Mouse (Mus musculus): ENCODE measurements at regions not wholly inside any gene's neighbourhood (a gene's known extent, or its start where the extent isn't known, plus 50 kb on each side); places are given as distances from the start of the nearest gene placed in this dataset.

- no peak for DNase-seq (ENCODE audit: low spot score in 2 of 2)
Observed at GRCm38 (mm10) chr4:152936614-152937013, 458.9 kb upstream of the Kcnab2 start.

- DNase-seq (ENCODE audit: low spot score in 2 of 2): no peak
Observed at GRCm38 (mm10) chr4:152935484-152935883, 457.8 kb upstream of the Kcnab2 start.

- no peak for DNase-seq (ENCODE audit: low spot score in 2 of 2)
Observed at GRCm38 (mm10) chr4:152928422-152928985, 450.8 kb upstream of the Kcnab2 start.

- no peak for DNase-seq (ENCODE audit: low spot score in 2 of 2)
Observed at GRCm38 (mm10) chr4:152920261-152920660, 442.6 kb upstream of the Kcnab2 start.

GRCm38 (mm10) chr4:152919851-152920250 is 442.2 kb upstream of the Kcnab2 start:
- no peak for DNase-seq (ENCODE audit: low spot score in 2 of 2)

- no peak for DNase-seq (ENCODE audit: low spot score in 2 of 2)
Observed at GRCm38 (mm10) chr4:152916576-152916975, 438.9 kb upstream of the Kcnab2 start.

- DNase-seq (ENCODE audit: low spot score in 2 of 2): no peak
Observed at GRCm38 (mm10) chr4:152913497-152913896, 435.8 kb upstream of the Kcnab2 start.

GRCm38 (mm10) chr4:152912846-152913245 is 435.2 kb upstream of the Kcnab2 start:
- DNase-seq (ENCODE audit: low spot score in 2 of 2): no peak

- peak in 1 of 2 experiments; percentile 6 for DNase-seq (ENCODE audit: low spot score in 2 of 2)
Observed at GRCm38 (mm10) chr4:152908235-152908634, 430.6 kb upstream of the Kcnab2 start.

- no peak for DNase-seq (ENCODE audit: low spot score in 2 of 2)
Observed at GRCm38 (mm10) chr4:152902851-152903250, 425.2 kb upstream of the Kcnab2 start.

GRCm38 (mm10) chr4:152900049-152900448 is 422.4 kb upstream of the Kcnab2 start:
- DNase-seq (ENCODE audit: low spot score in 2 of 2): no peak

GRCm38 (mm10) chr4:152895076-152895475 is 417.4 kb upstream of the Kcnab2 start:
- DNase-seq (ENCODE audit: low spot score in 2 of 2): no peak

- DNase-seq (ENCODE audit: low spot score in 2 of 2): no peak
Observed at GRCm38 (mm10) chr4:152892997-152893396, 415.3 kb upstream of the Kcnab2 start.

- no peak for DNase-seq (ENCODE audit: low spot score in 2 of 2)
Observed at GRCm38 (mm10) chr4:152889211-152889610, 411.5 kb upstream of the Kcnab2 start.

GRCm38 (mm10) chr4:152888306-152888705 is 410.6 kb upstream of the Kcnab2 start:
- DNase-seq (ENCODE audit: low spot score in 2 of 2): no peak

GRCm38 (mm10) chr4:152886773-152887172 is 409.1 kb upstream of the Kcnab2 start:
- no peak for DNase-seq (ENCODE audit: low spot score in 2 of 2)

- DNase-seq (ENCODE audit: low spot score in 2 of 2): no peak
Observed at GRCm38 (mm10) chr4:152881433-152881930, 403.8 kb upstream of the Kcnab2 start.

- no peak for DNase-seq (ENCODE audit: low spot score in 2 of 2)
Observed at GRCm38 (mm10) chr4:152880368-152880767, 402.7 kb upstream of the Kcnab2 start.

GRCm38 (mm10) chr4:152878941-152879340 is 401.3 kb upstream of the Kcnab2 start:
- no peak for DNase-seq (ENCODE audit: low spot score in 2 of 2)

- no peak for DNase-seq (ENCODE audit: low spot score in 2 of 2)
Observed at GRCm38 (mm10) chr4:152878401-152878800, 400.7 kb upstream of the Kcnab2 start.

GRCm38 (mm10) chr4:152870046-152870445 is 392.4 kb upstream of the Kcnab2 start:
- DNase-seq (ENCODE audit: low spot score in 2 of 2): no peak

- no peak for DNase-seq (ENCODE audit: low spot score in 2 of 2)
Observed at GRCm38 (mm10) chr4:152865894-152866293, 388.2 kb upstream of the Kcnab2 start.

GRCm38 (mm10) chr4:152862818-152863614 is 385.3 kb upstream of the Kcnab2 start:
- DNase-seq (ENCODE audit: low spot score in 2 of 2): no peak

Measured in heart, adult 9 months (tissue).